Mouse (Mus musculus) lung, adult 2 months (tissue): ENCODE measurements around the gene AC124502.3. TPM values are rescaled to one million over a fixed set of nuclear protein-coding genes. Genes with fewer than 3 reads are reported as not detected.

Experiments used
- DNase-seq: peaks from one replicate; pipeline ENCODE4 v3.0.0; 2022
- H3K4me1 ChIP-seq: fragments of 200-500 bp; 2 replicates; pipeline ENCODE4 v1.6.1; 2011; ENCODE audit warnings: low read length; ENCODE audit not compliant: control insufficient read depth, insufficient read depth
- H3K4me3 ChIP-seq: fragments of 200-500 bp; replicated peaks from 2 replicates; pipeline ENCODE3; 2011; ENCODE audit warnings: low read depth, mild to moderate bottlenecking, control low read depth, low read length; ENCODE audit errors: extremely low read depth
- CTCF ChIP-seq: fragments of 200-500 bp; IDR thresholded peaks from 2 replicates; pipeline ENCODE4 v1.5.1; 2011; ENCODE audit warnings: mild to moderate bottlenecking, low read length, control low read depth; ENCODE audit not compliant: insufficient read depth
- POLR2A ChIP-seq: fragments of 200-500 bp; IDR thresholded peaks from 2 replicates; pipeline ENCODE4 v1.6.1; 2011; ENCODE audit warnings: low read depth, mild to moderate bottlenecking, control low read depth, low read length, borderline replicate concordance; ENCODE audit errors: extremely low read depth
- WGBS: fragments of 180-500 bp; shearing (Covaris S2); methylation state at CpG from one replicate; pipeline ENCODE4 v1.1.7; 2018; 5-methylcytosine and 5-hydroxymethylcytosine counted together
- polyA plus RNA-seq: library from polyadenylated mRNA; depleted of rRNA; stranded (reverse); fragments of >200 nt; gene quantifications from 2 replicates; pipeline ENCODE4 v1.2.3, GENCODE M21; 2012; rRNA removed

The AC124502.3 gene
- polyA plus RNA-seq, 1 experiment = 0.58 TPM

DNA sequence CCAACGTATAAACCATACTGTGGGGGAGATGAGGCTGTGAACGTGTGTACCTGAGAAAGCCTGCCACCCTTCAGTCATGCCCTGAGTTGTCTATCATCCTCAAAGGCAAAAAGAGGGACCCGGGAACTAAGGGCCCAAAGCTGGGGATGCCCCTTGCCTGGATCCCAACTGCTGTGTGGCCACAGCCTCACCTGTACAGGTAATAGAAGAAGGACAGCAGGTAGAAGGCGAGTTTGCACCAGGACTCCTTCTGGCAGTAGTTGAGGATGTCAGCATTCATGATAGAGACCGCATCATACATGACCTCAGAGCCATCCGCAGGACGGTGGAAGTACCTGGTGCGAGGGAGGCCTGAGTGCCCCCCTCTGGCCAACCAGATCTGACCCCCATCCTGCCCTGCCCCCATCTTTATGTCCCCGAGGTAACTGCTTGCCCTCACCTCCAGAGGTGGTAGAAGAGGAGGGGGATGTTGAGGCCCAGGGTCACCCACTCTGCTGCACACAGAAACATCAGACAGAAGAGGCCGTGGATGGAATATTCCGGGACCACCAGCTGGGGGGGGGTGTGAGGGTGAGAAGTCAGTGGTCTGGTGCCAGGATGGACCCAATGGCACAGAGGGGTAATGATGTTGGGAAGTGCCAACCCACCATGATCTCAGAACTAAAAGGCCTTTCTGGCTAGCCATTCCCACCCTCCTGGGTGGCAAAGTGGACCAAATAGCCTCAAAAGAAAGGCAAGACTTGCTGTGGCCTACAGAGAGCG, 55.0 kb downstream of the AC124502.3 start:
- no peak overlapping the region for H3K4me3 ChIP-seq
- H3K4me1 ChIP-seq = peaks cover 9% of the 10 kb centered on the region
- WGBS = 71% methylated on average over 12 of the region's 12 CpGs
- DNase-seq = no peak
- TF ChIP-seq CTCF (no peak), POLR2A (no peak)

DNA sequence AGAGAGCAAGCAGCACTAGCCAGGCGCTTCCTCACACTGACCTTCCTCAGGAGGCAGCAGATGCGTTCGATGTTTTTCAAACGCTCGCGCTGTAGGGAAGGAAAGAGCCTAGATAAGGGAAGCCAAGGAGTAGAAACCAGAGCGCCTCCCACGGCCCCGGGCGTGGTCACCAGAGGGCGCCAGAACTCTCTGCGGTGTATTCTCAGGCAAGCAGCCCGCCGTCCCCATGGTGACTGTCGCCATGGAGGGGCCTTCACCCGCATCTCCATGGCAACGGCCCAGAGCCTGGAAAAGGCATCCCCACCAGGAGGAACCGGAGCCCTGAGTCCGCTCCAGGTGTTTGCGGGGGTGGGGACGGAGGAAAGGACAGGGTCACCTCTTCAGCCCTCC, 55.5 kb downstream of the AC124502.3 start:
- peak; percentile 88 for DNase-seq
- 2% methylated on average over 21 of the region's 21 CpGs for WGBS
- no peak overlapping the region for H3K4me3 ChIP-seq
- peak; percentile 66 for TF ChIP-seq CTCF
- peak; percentile 11; the same call in 1 of the 2 replicates for TF ChIP-seq POLR2A
- peaks cover 6% of the 10 kb centered on the region for H3K4me1 ChIP-seq

DNA sequence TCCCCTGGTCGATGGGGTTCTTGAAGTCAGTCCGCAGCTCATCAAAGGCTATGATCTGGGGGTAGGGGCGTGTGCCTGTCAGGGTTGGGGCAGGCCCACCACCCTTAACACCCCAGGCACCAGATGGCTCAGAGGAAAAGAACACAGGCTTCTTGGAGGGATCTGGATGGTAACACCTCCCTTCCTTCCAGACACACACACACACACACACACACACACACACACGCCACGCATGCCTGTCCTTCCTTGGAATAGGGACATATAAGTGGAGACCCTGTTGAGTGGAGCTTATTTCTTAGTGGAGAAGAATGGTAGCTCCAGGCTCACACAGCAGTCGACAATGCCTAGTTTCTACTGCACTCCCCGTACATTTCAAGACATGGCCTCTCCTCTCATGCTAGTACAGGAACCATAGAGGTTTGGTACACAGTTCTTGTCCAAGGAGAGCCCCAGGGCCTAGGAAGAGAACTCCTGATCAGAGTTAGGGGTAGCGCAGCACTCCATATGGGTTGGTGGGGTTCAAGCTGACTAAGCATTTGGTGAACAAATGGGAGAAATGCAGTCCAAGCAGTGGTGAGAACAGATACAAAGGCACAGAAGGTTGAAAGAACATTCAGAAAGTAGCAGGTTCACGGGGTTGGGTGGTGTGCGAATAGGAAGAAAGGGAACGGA, 56.2 kb downstream of the AC124502.3 start:
- Histone ChIP-seq H3K4me1 (peaks cover 6% of the 10 kb centered on the region), H3K4me3 (no peak overlapping the region)
- WGBS = 40% methylated on average over 11 of the region's 11 CpGs
- DNase-seq = no peak
- TF ChIP-seq CTCF (no peak), POLR2A (no peak)

DNA sequence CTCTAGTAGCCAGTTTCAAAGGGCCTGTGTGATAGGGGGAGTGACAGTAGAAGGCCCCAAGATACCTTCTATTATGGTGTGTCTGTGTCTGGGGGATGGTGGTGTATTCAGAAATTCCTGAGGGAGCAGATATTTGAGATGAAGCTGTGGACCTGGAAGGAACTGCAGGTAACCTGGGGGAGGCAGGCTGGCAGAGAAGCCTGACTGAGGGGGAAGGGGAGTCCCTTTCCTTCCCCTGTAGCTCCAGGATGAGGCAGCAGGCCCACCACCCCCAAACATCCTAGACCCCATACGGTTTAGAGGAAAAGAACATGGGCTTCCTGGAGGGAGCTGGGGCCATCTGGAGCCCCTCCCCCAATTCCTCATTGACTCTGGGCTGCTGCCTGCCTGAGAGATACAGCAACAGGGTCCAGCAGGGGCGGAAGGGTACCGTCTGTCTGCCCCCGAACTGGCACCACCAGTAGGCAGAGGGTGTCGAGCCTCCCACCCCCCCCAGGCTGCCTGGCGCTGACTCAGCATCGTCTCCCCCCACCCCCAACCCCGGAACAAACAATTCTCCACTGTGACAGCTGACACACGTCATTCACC, 57.3 kb downstream of the AC124502.3 start:
- TF ChIP-seq POLR2A = no peak
- TF ChIP-seq CTCF = no peak
- Histone ChIP-seq H3K4me1 (peaks cover 6% of the 10 kb centered on the region), H3K4me3 (no peak overlapping the region)
- WGBS = 9% methylated on average over 9 of the region's 9 CpGs
- DNase-seq = no peak

DNA sequence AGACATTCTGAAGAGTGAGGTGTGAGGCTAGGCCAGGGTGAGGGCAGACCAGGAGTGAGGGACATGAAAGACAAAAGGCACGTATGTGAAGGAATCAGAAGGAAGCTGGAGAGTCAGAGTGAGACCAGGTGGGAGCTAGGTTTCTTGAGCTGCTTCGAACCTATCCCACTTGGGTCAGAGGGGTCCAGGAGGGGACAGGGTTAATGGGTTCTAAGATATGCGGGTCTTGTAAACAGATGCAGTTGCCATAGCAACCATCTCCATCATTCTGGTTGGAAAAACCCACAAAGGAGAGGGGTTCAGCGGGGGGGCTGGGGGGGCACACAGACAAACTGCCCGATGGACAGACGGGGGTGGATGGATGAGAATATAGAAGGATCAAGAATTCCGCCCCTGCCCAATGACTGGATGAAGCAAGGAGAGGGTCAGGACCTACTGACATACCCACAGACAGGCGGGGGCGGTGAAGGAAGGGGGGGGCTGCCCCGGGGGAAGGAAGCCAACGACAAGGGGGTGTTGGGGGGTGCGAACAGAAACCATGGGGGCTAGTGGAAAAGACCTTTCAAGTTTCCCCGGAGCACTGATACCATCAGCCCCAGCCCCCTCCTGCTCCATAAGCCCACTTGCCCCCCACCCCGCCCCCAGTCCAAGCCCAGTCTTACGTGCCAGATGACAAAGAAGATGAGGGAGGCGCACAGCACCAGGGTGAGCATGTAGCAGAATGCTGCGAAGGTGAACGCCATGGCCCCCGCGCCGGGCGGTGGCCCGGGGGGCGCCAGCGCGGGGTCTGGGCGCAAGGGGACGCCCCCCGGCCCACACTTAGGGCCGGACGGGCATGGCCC, 59.1 kb downstream of the AC124502.3 start:
- WGBS = 7% methylated on average over 29 of the region's 31 CpGs
- peaks cover 6% of the 10 kb centered on the region for H3K4me1 ChIP-seq
- no peak for DNase-seq
- H3K4me3 ChIP-seq = no peak overlapping the region
- TF ChIP-seq POLR2A (no peak), CTCF (no peak)

DNA sequence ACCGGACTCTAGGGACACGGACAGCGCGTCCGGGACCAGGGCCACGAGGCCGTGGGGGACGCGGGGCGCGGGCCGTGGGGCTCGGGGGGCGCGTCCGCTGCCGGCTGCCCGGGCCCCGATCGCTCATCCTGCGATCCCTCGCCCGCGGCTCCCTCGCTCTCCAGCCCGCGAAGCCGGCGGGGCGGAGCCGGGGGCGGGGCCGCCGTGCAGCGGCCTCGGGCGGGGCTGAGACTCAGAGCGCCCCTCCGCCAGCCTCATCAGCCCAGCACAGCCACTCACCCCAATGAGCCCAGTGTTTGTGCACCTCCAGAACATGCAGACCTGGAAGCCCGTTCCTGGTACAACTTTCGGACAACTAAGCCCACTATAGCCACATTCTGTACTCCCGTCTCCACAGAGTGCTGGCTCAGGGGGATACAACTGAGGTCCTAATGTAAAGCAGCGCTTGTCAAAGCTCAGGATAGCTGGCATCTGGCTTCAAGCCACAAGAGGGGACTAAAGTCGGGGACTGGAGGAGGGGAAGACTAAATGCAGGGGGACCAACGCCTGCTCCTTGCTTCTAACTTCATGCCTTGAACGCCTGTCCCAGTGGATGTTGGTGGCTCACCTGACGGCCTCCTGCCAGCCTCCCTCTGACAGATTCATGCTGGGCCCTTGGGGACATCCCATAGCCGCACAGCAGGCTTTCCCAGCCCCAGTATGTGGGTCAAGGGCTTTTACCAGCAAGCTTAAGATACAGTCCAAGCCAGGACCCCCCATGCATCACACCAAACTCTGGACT, 59.9 kb downstream of the AC124502.3 start, which contains the start of gene Cnih2:
Gene Cnih2 (minus strand): TSS at position 159 of the 781 bp plus-strand sequence.
- peaks cover 6% of the 10 kb centered on the region for H3K4me1 ChIP-seq
- 8% methylated on average over 40 of the region's 48 CpGs for WGBS
- TF ChIP-seq CTCF (no peak), POLR2A (0 out of 2 replicates have a peak, but pooled peaks have one; percentile 29)
- H3K4me3 ChIP-seq = no peak within 1 kb of the TSS
- DNase-seq = peak; percentile 61

Other genes starting within 250 kb of the AC124502.3 start
- 28.6 and 36.1 TPM in 2 replicates for gene Rbm4, start 245.0 kb upstream of the AC124502.3 start, polyA plus RNA-seq
- 7.6 and 13.5 TPM in 2 replicates for gene Gm21992, start 227.3 kb upstream of the AC124502.3 start, polyA plus RNA-seq
- gene Rbm14, start 227.3 kb upstream of the AC124502.3 start, polyA plus RNA-seq = 42.4 and 52.1 TPM in 2 replicates
- gene Ccs, start 199.6 kb upstream of the AC124502.3 start, polyA plus RNA-seq = 32.5 and 44.7 TPM in 2 replicates
- gene Ccdc87, start 199.5 kb upstream of the AC124502.3 start, polyA plus RNA-seq = 0.33 and 0.46 TPM in 2 replicates
- gene Ctsf, start 183.8 kb upstream of the AC124502.3 start, polyA plus RNA-seq = 48.7 and 76.1 TPM in 2 replicates
- gene Actn3, start 161.0 kb upstream of the AC124502.3 start, polyA plus RNA-seq = 0.44 and 22.2 TPM in 2 replicates
- 22.3 and 23.6 TPM in 2 replicates for gene Zdhhc24, start 160.2 kb upstream of the AC124502.3 start, polyA plus RNA-seq
- gene Bbs1, start 132.3 kb upstream of the AC124502.3 start, polyA plus RNA-seq = 7.5 and 9.0 TPM in 2 replicates
- gene Dpp3, start 110.6 kb upstream of the AC124502.3 start, polyA plus RNA-seq = 70.3 and 89.2 TPM in 2 replicates
- gene Peli3, start 95.8 kb upstream of the AC124502.3 start, polyA plus RNA-seq = 5.5 and 5.8 TPM in 2 replicates
- 19.5 and 20.5 TPM in 2 replicates for gene Mrpl11, start 76.7 kb upstream of the AC124502.3 start, polyA plus RNA-seq
- 0.54 and 0.93 TPM in 2 replicates for gene Npas4, start 48.6 kb upstream of the AC124502.3 start, polyA plus RNA-seq
- 4.3 and 5.9 TPM in 2 replicates for gene Slc29a2, start 15.0 kb upstream of the AC124502.3 start, polyA plus RNA-seq
- 38.0 and 38.7 TPM in 2 replicates for gene B4gat1, start 65 bp upstream of the AC124502.3 start, polyA plus RNA-seq
- gene Brms1, start 2.5 kb downstream of the AC124502.3 start, polyA plus RNA-seq = 36.3 and 40.4 TPM in 2 replicates
- gene Rin1, start 11.6 kb downstream of the AC124502.3 start, polyA plus RNA-seq = 10.2 and 10.4 TPM in 2 replicates
- gene Cd248, start 29.2 kb downstream of the AC124502.3 start, polyA plus RNA-seq = 20.9 and 22.6 TPM in 2 replicates
- 10.7 and 11.8 TPM in 2 replicates for gene Tmem151a, start 46.6 kb downstream of the AC124502.3 start, polyA plus RNA-seq
- 154 and 165 TPM in 2 replicates for gene Yif1a, start 49.6 kb downstream of the AC124502.3 start, polyA plus RNA-seq
- gene Cnih2, start 59.6 kb downstream of the AC124502.3 start, polyA plus RNA-seq = 1.2 and 1.3 TPM in 2 replicates
- 213 and 232 TPM in 2 replicates for gene Rab1b, start 68.2 kb downstream of the AC124502.3 start, polyA plus RNA-seq
- 35.5 and 47.3 TPM in 2 replicates for gene Klc2, start 79.7 kb downstream of the AC124502.3 start, polyA plus RNA-seq
- 37.2 and 40.6 TPM in 2 replicates for gene Pacs1, start 234.2 kb downstream of the AC124502.3 start, polyA plus RNA-seq